Mouse (Mus musculus) ES-Bruce4 (cell line): ENCODE measurements around the gene Fam209. TPM values are rescaled to one million over a fixed set of nuclear protein-coding genes. Genes with fewer than 3 reads are reported as not detected.

ENCODE experiments used
- H3K27ac ChIP-seq: 2 replicates; pipeline ENCODE4 v1.5.1; 2012; ENCODE audit warnings: low read length, inconsistent platforms; ENCODE audit not compliant: insufficient read depth
- H3K27me3 ChIP-seq: 2 replicates; pipeline ENCODE4 v1.6.1; 2012; ENCODE audit warnings: mild to moderate bottlenecking, low read length, inconsistent platforms; ENCODE audit not compliant: control insufficient read depth, poor library complexity, insufficient read depth, severe bottlenecking
- H3K36me3 ChIP-seq: 2 replicates; pipeline ENCODE4 v1.6.1; 2012; ENCODE audit warnings: inconsistent platforms, mild to moderate bottlenecking, low read length, moderate library complexity; ENCODE audit not compliant: control insufficient read depth, poor library complexity, insufficient read depth, severe bottlenecking
- H3K4me1 ChIP-seq: one replicate; pipeline ENCODE4 v1.8.1; 2011; ENCODE audit warnings: low read length; ENCODE audit not compliant: control insufficient read depth, insufficient read depth
- H3K4me3 ChIP-seq: 2 replicates; pipeline ENCODE4 v1.5.1; 2011; ENCODE audit warnings: low read depth, mild to moderate bottlenecking, low read length
- H3K9ac ChIP-seq: 2 replicates; pipeline ENCODE4 v1.6.1; 2012; ENCODE audit warnings: low read depth, mild to moderate bottlenecking, inconsistent platforms; ENCODE audit not compliant: poor library complexity, severe bottlenecking
- H3K9me3 ChIP-seq: replicated peaks from 2 replicates; pipeline ENCODE4 v1.6.1; 2012; ENCODE audit warnings: mild to moderate bottlenecking, low read length, inconsistent platforms; ENCODE audit not compliant: control insufficient read depth, poor library complexity, insufficient read depth, severe bottlenecking
- CTCF ChIP-seq: IDR thresholded peaks from one replicate; pipeline ENCODE4 v1.8.1; 2011; ENCODE audit warnings: low read depth, low read length
- EP300 ChIP-seq: IDR thresholded peaks from 2 replicates; pipeline ENCODE4 v1.6.1; 2011; ENCODE audit warnings: low read depth, low read length; ENCODE audit not compliant: insufficient read depth
- POLR2A ChIP-seq: IDR thresholded peaks from one replicate; pipeline ENCODE4 v1.8.1; 2011; ENCODE audit warnings: low read length; ENCODE audit not compliant: insufficient read depth
- polyA plus RNA-seq: library from polyadenylated mRNA; stranded (reverse); fragments of >200 nt; gene quantifications from 2 replicates; pipeline ENCODE4 v1.2.4, GENCODE M21; 2011; ENCODE audit warnings: low read depth; ENCODE audit not compliant: missing spikeins, insufficient read depth, insufficient read length

Gene Fam209
- polyA plus RNA-seq, 1 experiment = 0.88 TPM

- Histone ChIP-seq H3K36me3 (no peaks in the 10 kb centered on the region), H3K9ac (0 out of 2 replicates have a peak overlapping the region, but pooled peaks have one; percentile 26), H3K27ac (peak overlapping the region; percentile 42; the same call in 1 of the 2 replicates), H3K4me1 (peaks cover 15% of the 10 kb centered on the region), H3K9me3 (no peaks in the 10 kb centered on the region), H3K27me3 (no peaks in the 10 kb centered on the region), H3K4me3 (no peak overlapping the region)
- TF ChIP-seq CTCF (no peak), EP300 (no peak), POLR2A (no peak)
Measured at GRCm38 (mm10) chr2:172500752-172501316, 28.5 kb downstream of the Fam209 start.

- no peaks in the 10 kb centered on the region for H3K9me3 ChIP-seq
- H3K4me3 ChIP-seq = no peak overlapping the region
- H3K9ac ChIP-seq = no peak overlapping the region
- no peaks in the 10 kb centered on the region for H3K36me3 ChIP-seq
- peaks cover 13% of the 10 kb centered on the region for H3K4me1 ChIP-seq
- TF ChIP-seq EP300 (0 out of 2 replicates have a peak, but pooled peaks have one; percentile 40), CTCF (peak; percentile 78), POLR2A (no peak)
- no peak overlapping the region for H3K27ac ChIP-seq
- no peaks in the 10 kb centered on the region for H3K27me3 ChIP-seq
Measured at GRCm38 (mm10) chr2:172501341-172501740, 29.0 kb downstream of the Fam209 start.

DNA sequence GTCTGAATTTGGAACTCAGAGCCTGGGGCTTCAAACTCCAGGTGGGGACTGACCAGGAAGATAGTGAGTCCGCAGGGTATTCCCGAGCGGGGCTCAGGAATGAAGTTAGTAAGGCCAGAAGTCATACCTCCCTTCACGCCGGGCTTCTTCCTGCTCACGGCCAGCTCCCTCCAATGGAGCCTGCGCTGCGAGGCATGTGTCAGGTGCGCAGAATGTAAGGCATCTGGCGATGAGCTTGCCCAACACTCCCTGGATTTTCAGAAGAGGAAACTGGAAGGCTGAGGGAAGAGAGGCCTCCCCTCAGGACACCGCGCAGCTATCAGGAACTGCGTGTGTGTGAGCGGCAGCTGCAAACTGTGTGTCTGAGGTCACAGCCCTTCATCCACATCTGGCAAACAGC is 29.8 kb downstream of the Fam209 start:
- Histone ChIP-seq H3K9ac (peak overlapping the region; percentile 17; the same call in 1 of the 2 replicates), H3K4me3 (peak overlapping the region; percentile 3; the same call in 1 of the 2 replicates), H3K27ac (no peak overlapping the region), H3K4me1 (peaks cover 7% of the 10 kb centered on the region), H3K27me3 (no peaks in the 10 kb centered on the region), H3K9me3 (no peaks in the 10 kb centered on the region), H3K36me3 (no peaks in the 10 kb centered on the region)
- TF ChIP-seq EP300 (no peak), CTCF (no peak), POLR2A (no peak)

GRCm38 (mm10) chr2:172506121-172506520 is 33.8 kb downstream of the Fam209 start:
- H3K4me1 ChIP-seq = peaks cover 4% of the 10 kb centered on the region
- H3K9me3 ChIP-seq = peaks cover 5% of the 10 kb centered on the region
- no peak overlapping the region for H3K9ac ChIP-seq
- H3K4me3 ChIP-seq = no peak overlapping the region
- H3K27me3 ChIP-seq = no peaks in the 10 kb centered on the region
- TF ChIP-seq POLR2A (no peak), EP300 (no peak), CTCF (no peak)
- no peak overlapping the region for H3K27ac ChIP-seq
- no peaks in the 10 kb centered on the region for H3K36me3 ChIP-seq

GRCm38 (mm10) chr2:172510056-172510712 is 37.9 kb downstream of the Fam209 start:
- peak overlapping the region; percentile 2; the same call in 1 of the 2 replicates for H3K4me3 ChIP-seq
- peaks cover 5% of the 10 kb centered on the region for H3K9me3 ChIP-seq
- H3K36me3 ChIP-seq = no peaks in the 10 kb centered on the region
- H3K9ac ChIP-seq = no peak overlapping the region
- H3K27me3 ChIP-seq = no peaks in the 10 kb centered on the region
- TF ChIP-seq CTCF (no peak), EP300 (no peak), POLR2A (no peak)
- H3K4me1 ChIP-seq = peaks cover 10% of the 10 kb centered on the region
- H3K27ac ChIP-seq = no peak overlapping the region

DNA sequence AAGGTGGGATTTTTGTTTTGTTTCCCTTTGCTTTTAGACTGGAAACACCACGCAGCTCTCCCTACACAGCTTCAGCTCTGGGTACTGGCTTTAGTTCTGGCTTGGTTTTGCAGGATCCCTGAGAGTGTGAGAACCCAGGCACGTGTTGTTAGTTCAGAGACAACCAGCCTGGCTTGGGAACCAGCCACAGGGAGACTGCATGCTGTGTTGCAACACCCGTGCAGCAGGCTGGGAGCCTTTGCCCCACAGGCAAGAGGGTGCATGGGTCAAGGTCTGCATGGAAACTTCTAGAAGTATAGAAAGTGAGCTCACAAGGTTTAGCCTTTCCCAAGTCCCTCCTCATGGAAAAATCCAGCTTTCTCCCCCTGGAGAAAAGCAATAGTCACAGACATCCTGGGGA is 38.6 kb downstream of the Fam209 start:
- no peak for TF ChIP-seq EP300
- H3K27ac ChIP-seq = no peak overlapping the region
- H3K4me3 ChIP-seq = no peak overlapping the region
- H3K27me3 ChIP-seq = no peaks in the 10 kb centered on the region
- H3K9me3 ChIP-seq = peaks cover 5% of the 10 kb centered on the region
- H3K4me1 ChIP-seq = peaks cover 11% of the 10 kb centered on the region
- no peaks in the 10 kb centered on the region for H3K36me3 ChIP-seq
- no peak overlapping the region for H3K9ac ChIP-seq
